Mouse (Mus musculus) neural tube, embryonic 12.5 days (tissue): ENCODE data around the gene Plekhg3. TPM values are rescaled to one million over a fixed set of nuclear protein-coding genes. Genes with fewer than 3 reads are reported as not detected.

Experiments used
- ATAC-seq: fragments of 200-750 bp; cut with Nextera tagmentation; 2 replicates; pipeline ENCODE4 v1.8.0; 2017; ENCODE audit warnings: low read depth, mild to moderate bottlenecking, moderate TSS enrichment, moderate library complexity; ENCODE audit not compliant: low FRiP score
- H3K27ac ChIP-seq: fragments of 300-500 bp; sonication (generic); 2 replicates; pipeline ENCODE4 v1.5.1; 2016
- H3K27me3 ChIP-seq: fragments of 300-500 bp; sonication (generic); replicated peaks from 2 replicates; pipeline ENCODE4 v1.6.1; 2016; ENCODE audit warnings: mild to moderate bottlenecking
- H3K36me3 ChIP-seq: fragments of 300-500 bp; sonication (generic); 2 replicates; pipeline ENCODE4 v1.6.1; 2016; ENCODE audit warnings: mild to moderate bottlenecking
- H3K4me1 ChIP-seq: fragments of 300-500 bp; sonication (generic); 2 replicates; pipeline ENCODE4 v1.6.1; 2016
- H3K4me2 ChIP-seq: fragments of 300-500 bp; sonication (generic); replicated peaks from 2 replicates; pipeline ENCODE4 v1.6.1; 2016; ENCODE audit warnings: mild to moderate bottlenecking
- H3K4me3 ChIP-seq: fragments of 300-500 bp; sonication (generic); 2 replicates; pipeline ENCODE4 v1.5.1; 2016
- H3K9ac ChIP-seq: fragments of 300-500 bp; sonication (generic); 2 replicates; pipeline ENCODE4 v1.6.1; 2016; ENCODE audit warnings: mild to moderate bottlenecking
- H3K9me3 ChIP-seq: fragments of 300-500 bp; sonication (generic); 2 replicates; pipeline ENCODE4 v1.6.1; 2016; ENCODE audit warnings: mild to moderate bottlenecking
- WGBS: fragments of 180-500 bp; shearing (Covaris S2); methylation state at CpG from one replicate; pipeline ENCODE4 v1.1.7; 2016; 5-methylcytosine and 5-hydroxymethylcytosine counted together
- polyA plus RNA-seq: library from polyadenylated mRNA; unstranded; fragments of >200 nt; fragmentation: Nextera tagmentation; extraction: Ambion mirVana; gene quantifications from 2 replicates; pipeline ENCODE4 v1.2.1, GENCODE M21; 2016

Gene Plekhg3
- 1.9 and 2.0 TPM in 2 replicates for polyA plus RNA-seq

- Histone ChIP-seq H3K4me1 (peaks cover 17% of the 10 kb centered on the region), H3K9ac (no peak within 1 kb of the TSS), H3K4me3 (no peak within 1 kb of the TSS), H3K9me3 (no peaks in the 10 kb centered on the region), H3K4me2 (no peak within 1 kb of the TSS), H3K27ac (no peak within 1 kb of the TSS), H3K36me3 (no peaks in the 10 kb centered on the region), H3K27me3 (peaks cover 55% of the 10 kb centered on the region)
- ATAC-seq: no peak
- 27% methylated on average over 6 of the region's 6 CpGs for WGBS
These were observed at the start of gene Plekhg3 for GRCm38 (mm10) chr12:76530580-76531139. Plekhg3 (plus strand) TSS chr12:76530891.

GRCm38 (mm10) chr12:76482446-76482845 lies 48.2 kb upstream of the Plekhg3 start:
- 87% methylated on average over 2 of the region's 2 CpGs for WGBS
- no peak for ATAC-seq

DNA sequence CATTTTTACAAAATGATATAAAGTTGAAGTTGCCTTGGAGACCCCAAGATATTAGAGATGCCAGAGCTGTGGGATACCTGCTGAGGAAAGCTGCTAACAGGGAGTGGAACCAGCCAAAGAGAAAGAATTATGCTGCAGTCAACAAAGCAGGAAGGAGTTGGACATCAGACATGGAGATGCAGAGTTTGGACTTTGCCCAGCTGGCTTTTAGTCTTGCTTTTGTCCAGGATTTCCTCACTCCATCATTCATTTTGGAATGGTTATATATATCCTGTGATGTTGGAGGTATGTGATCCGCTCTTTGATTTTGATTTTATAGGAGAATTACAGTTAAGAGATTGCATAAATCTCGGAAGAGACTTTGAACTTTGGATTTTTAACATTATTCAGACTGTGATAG lies 47.7 kb upstream of the Plekhg3 start:
- H3K4me1 ChIP-seq: peaks cover 11% of the 10 kb centered on the region; the same call in 1 of the 2 replicates
- H3K9ac ChIP-seq: no peak overlapping the region
- H3K27me3 ChIP-seq: no peaks in the 10 kb centered on the region
- no peak overlapping the region for H3K27ac ChIP-seq
- H3K4me3 ChIP-seq: no peak overlapping the region
- H3K9me3 ChIP-seq: no peaks in the 10 kb centered on the region
- WGBS: 92% methylated on average over 2 of the region's 2 CpGs
- no peaks in the 10 kb centered on the region for H3K36me3 ChIP-seq
- no peak overlapping the region for H3K4me2 ChIP-seq
- ATAC-seq: no peak

More at GRCm38 (mm10) chr12:76482446-76482845, 48.2 kb upstream of the Plekhg3 start:
- H3K27me3 ChIP-seq: no peaks in the 10 kb centered on the region
- H3K4me3 ChIP-seq: no peak overlapping the region
- H3K9me3 ChIP-seq: no peaks in the 10 kb centered on the region
- no peak overlapping the region for H3K4me2 ChIP-seq
- H3K9ac ChIP-seq: no peak overlapping the region
- H3K27ac ChIP-seq: no peak overlapping the region
- no peaks in the 10 kb centered on the region for H3K36me3 ChIP-seq
- peaks cover 13% of the 10 kb centered on the region; the same call in 1 of the 2 replicates for H3K4me1 ChIP-seq

GRCm38 (mm10) chr12:76484881-76485280 lies 45.8 kb upstream of the Plekhg3 start:
- Histone ChIP-seq H3K4me2 (no peak overlapping the region), H3K4me3 (no peak overlapping the region), H3K27me3 (no peaks in the 10 kb centered on the region), H3K27ac (no peak overlapping the region), H3K9me3 (no peaks in the 10 kb centered on the region), H3K4me1 (no peaks in the 10 kb centered on the region), H3K36me3 (no peaks in the 10 kb centered on the region), H3K9ac (no peak overlapping the region)
- ATAC-seq: no peak
- 61% methylated on average over 4 of the region's 4 CpGs for WGBS

DNA sequence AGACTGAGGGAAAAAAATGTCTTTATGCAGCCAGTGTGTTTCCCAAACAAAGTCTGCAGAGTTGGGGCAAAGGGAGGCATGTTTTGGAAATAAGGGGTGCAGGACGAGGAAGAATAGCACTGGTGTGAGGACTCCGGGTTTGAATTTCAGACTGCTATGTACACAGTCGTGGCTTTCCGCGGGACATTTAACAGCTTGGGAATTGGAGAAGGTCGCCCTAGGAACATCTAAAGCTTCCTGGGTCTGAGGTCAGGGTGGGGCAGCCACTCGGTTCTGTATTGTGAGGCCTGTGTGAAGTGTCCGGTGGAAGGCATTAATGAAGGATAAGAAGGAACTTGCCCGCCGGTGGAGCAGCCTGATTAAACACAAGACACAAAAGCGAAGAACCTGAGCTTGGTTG lies 45.3 kb upstream of the Plekhg3 start:
- H3K36me3 ChIP-seq: no peaks in the 10 kb centered on the region
- WGBS: 61% methylated on average over 11 of the region's 11 CpGs
- no peaks in the 10 kb centered on the region for H3K4me1 ChIP-seq
- H3K4me2 ChIP-seq: no peak overlapping the region
- H3K9me3 ChIP-seq: no peaks in the 10 kb centered on the region
- H3K9ac ChIP-seq: no peak overlapping the region
- H3K4me3 ChIP-seq: no peak overlapping the region
- no peaks in the 10 kb centered on the region for H3K27me3 ChIP-seq
- no peak for ATAC-seq
- no peak overlapping the region for H3K27ac ChIP-seq

- 87% methylated on average over 9 of the region's 9 CpGs for WGBS
These were observed 43.7 kb upstream of the Plekhg3 start for GRCm38 (mm10) chr12:76486943-76487342.

DNA sequence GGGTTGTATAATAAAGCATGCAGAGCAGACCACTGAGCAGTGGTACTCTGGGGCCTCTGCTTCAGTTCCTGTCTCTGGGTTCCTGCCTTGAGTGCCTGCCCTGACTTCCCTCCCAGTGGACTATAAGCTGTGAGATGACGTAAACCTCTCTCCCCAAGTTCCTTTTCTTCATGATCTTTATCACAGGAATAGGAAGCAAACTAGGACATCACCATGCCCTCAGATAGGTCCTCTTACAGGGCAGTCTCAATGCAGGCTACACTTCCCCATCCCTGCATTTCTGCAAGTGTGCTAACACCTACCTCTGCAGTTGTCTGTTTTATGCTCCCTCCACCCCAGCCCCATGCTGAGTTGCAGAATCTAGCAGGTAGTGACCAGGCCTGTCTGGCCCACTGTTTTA lies 39.9 kb upstream of the Plekhg3 start:
- no peaks in the 10 kb centered on the region for H3K36me3 ChIP-seq
- no peak overlapping the region for H3K4me2 ChIP-seq
- H3K27ac ChIP-seq: no peak overlapping the region
- no peaks in the 10 kb centered on the region for H3K27me3 ChIP-seq
- 0 out of 2 replicates have a peak, but pooled peaks cover 3% of the 10 kb centered on the region for H3K9me3 ChIP-seq
- no peak overlapping the region for H3K9ac ChIP-seq
- H3K4me3 ChIP-seq: no peak overlapping the region
- H3K4me1 ChIP-seq: no peaks in the 10 kb centered on the region
- no peak for ATAC-seq
- WGBS: 81% methylated on average over 1 of the region's 1 CpGs

More at GRCm38 (mm10) chr12:76486943-76487342, 43.7 kb upstream of the Plekhg3 start:
- Histone ChIP-seq H3K4me2 (no peak overlapping the region), H3K9me3 (0 out of 2 replicates have a peak, but pooled peaks cover 3% of the 10 kb centered on the region), H3K36me3 (no peaks in the 10 kb centered on the region), H3K27me3 (no peaks in the 10 kb centered on the region), H3K9ac (no peak overlapping the region), H3K4me3 (no peak overlapping the region), H3K27ac (no peak overlapping the region), H3K4me1 (no peaks in the 10 kb centered on the region)
- no peak for ATAC-seq

DNA sequence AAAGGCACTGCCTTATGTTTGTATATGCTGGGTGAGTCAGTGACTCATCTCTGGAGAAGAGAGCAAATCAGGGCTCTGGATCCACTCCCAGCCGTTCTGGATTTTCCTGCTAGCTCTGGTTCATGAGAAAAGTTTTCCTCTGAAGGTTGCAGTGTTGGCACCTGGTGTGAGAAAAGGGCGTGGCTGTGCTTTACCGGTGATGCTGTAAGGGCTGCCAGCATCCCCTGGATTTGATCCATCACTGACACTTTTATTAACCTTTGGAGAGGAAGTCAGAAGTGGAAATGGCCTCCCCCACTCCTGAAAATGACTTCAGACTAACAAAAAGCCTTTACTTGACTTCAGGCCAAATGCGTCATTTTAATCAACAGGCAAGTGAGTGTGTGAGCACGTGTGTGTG lies 37.2 kb upstream of the Plekhg3 start:
- H3K4me2 ChIP-seq: no peak overlapping the region
- no peaks in the 10 kb centered on the region for H3K4me1 ChIP-seq
- no peaks in the 10 kb centered on the region for H3K36me3 ChIP-seq
- no peak overlapping the region for H3K4me3 ChIP-seq
- H3K27ac ChIP-seq: no peak overlapping the region
- H3K27me3 ChIP-seq: no peaks in the 10 kb centered on the region
- H3K9me3 ChIP-seq: 0 out of 2 replicates have a peak, but pooled peaks cover 3% of the 10 kb centered on the region
- WGBS: 57% methylated on average over 5 of the region's 5 CpGs
- ATAC-seq: no peak
- no peak overlapping the region for H3K9ac ChIP-seq

- Histone ChIP-seq H3K27me3 (no peaks in the 10 kb centered on the region), H3K4me2 (no peak overlapping the region), H3K9me3 (0 out of 2 replicates have a peak, but pooled peaks cover 3% of the 10 kb centered on the region), H3K36me3 (no peaks in the 10 kb centered on the region), H3K4me1 (no peaks in the 10 kb centered on the region), H3K9ac (no peak overlapping the region), H3K27ac (no peak overlapping the region), H3K4me3 (no peak overlapping the region)
- ATAC-seq: no peak
- WGBS: 79% methylated on average over 4 of the region's 4 CpGs
These were observed 35.3 kb upstream of the Plekhg3 start for GRCm38 (mm10) chr12:76495381-76495780.

DNA sequence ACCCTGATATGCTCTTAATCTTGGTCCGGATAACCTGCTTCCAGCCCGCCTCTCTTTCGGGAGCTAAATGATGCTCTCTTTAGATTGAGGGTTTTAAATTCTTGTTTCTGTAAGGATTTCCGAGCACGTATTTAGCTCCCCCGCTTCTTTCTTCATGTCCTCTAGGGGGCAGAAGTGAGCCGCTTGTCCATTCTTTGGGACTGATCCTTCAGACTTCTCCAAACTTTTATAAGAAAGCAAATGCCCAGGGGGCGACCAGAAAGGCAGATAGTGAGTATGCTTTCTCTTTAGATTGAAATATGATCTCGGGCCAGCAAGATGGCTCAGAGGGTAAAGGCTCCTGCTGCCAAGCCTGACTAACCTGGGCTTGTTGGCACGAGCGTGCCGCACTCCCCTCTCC lies 34.4 kb upstream of the Plekhg3 start:
- H3K27ac ChIP-seq: no peak overlapping the region
- no peaks in the 10 kb centered on the region for H3K9me3 ChIP-seq
- H3K27me3 ChIP-seq: no peaks in the 10 kb centered on the region
- no peak overlapping the region for H3K4me3 ChIP-seq
- no peak overlapping the region for H3K4me2 ChIP-seq
- no peaks in the 10 kb centered on the region for H3K4me1 ChIP-seq
- WGBS: 31% methylated on average over 12 of the region's 12 CpGs
- ATAC-seq: no peak
- no peak overlapping the region for H3K9ac ChIP-seq
- no peaks in the 10 kb centered on the region for H3K36me3 ChIP-seq

- H3K27me3 ChIP-seq: no peaks in the 10 kb centered on the region
- no peak overlapping the region for H3K27ac ChIP-seq
- no peak overlapping the region for H3K4me3 ChIP-seq
- WGBS: 89% methylated on average over 9 of the region's 9 CpGs
- no peak overlapping the region for H3K9ac ChIP-seq
- H3K36me3 ChIP-seq: no peaks in the 10 kb centered on the region
- ATAC-seq: no peak
- H3K9me3 ChIP-seq: no peaks in the 10 kb centered on the region
- no peaks in the 10 kb centered on the region for H3K4me1 ChIP-seq
- no peak overlapping the region for H3K4me2 ChIP-seq
These were observed 31.4 kb upstream of the Plekhg3 start for GRCm38 (mm10) chr12:76499276-76499675.

DNA sequence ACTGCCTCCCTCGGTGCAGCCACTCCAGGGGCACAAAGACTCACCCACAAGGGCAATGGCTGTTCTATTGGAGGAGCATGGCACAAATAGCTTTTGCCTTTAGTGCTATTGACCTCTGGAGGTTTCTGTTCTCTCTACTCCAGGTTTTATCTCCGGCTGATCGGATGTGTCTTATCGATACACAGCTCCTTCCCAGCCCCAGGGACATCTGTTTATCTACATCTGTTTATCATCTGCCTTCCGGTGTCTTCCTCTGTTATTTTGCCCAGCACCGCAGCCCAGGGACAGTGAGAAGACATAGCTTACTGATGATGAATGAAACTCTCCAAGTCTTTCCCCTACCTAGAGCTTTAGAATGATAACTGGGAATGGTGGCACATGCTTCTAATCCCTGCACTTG lies 30.6 kb upstream of the Plekhg3 start:
- WGBS: 85% methylated on average over 6 of the region's 6 CpGs
- no peaks in the 10 kb centered on the region for H3K4me1 ChIP-seq
- no peak overlapping the region for H3K4me3 ChIP-seq
- no peak for ATAC-seq
- no peak overlapping the region for H3K27ac ChIP-seq
- no peak overlapping the region for H3K9ac ChIP-seq
- H3K4me2 ChIP-seq: no peak overlapping the region
- no peaks in the 10 kb centered on the region for H3K36me3 ChIP-seq
- H3K27me3 ChIP-seq: no peaks in the 10 kb centered on the region
- H3K9me3 ChIP-seq: no peaks in the 10 kb centered on the region

- no peaks in the 10 kb centered on the region for H3K4me1 ChIP-seq
- ATAC-seq: no peak
- no peak overlapping the region for H3K9ac ChIP-seq
- no peaks in the 10 kb centered on the region for H3K27me3 ChIP-seq
- 82% methylated on average over 3 of the region's 3 CpGs for WGBS
- H3K4me3 ChIP-seq: no peak overlapping the region
- H3K4me2 ChIP-seq: no peak overlapping the region
- no peaks in the 10 kb centered on the region for H3K36me3 ChIP-seq
- H3K9me3 ChIP-seq: no peaks in the 10 kb centered on the region
- H3K27ac ChIP-seq: no peak overlapping the region
These were observed 29.8 kb upstream of the Plekhg3 start for GRCm38 (mm10) chr12:76500896-76501295.
